Mouse (Mus musculus) thymus, adult 2 months (tissue): ENCODE data around the gene Olfr555. TPM values are rescaled to one million over a fixed set of nuclear protein-coding genes. Genes with fewer than 3 reads are reported as not detected.
"Not testable (repeated sequence)": the region's sequence is repeated elsewhere in the genome, so short reads cannot be mapped to it uniquely, and the experiment has no call there.

Source experiments
- DNase-seq: peaks from one replicate; pipeline ENCODE4 v3.0.0; 2021
- H3K27ac ChIP-seq: fragments of 200-500 bp; 2 replicates; pipeline ENCODE4 v1.5.1; 2012; ENCODE audit warnings: low read length, control low read depth; ENCODE audit not compliant: control insufficient read depth, insufficient read depth
- H3K27me3 ChIP-seq: fragments of 200-500 bp; 2 replicates; pipeline ENCODE4 v1.6.1; 2012; ENCODE audit warnings: mild to moderate bottlenecking, low read length, moderate library complexity, mixed read lengths; ENCODE audit not compliant: control insufficient read depth, insufficient read depth
- H3K36me3 ChIP-seq: fragments of 200-500 bp; 2 replicates; pipeline ENCODE4 v1.6.1; 2012; ENCODE audit warnings: mild to moderate bottlenecking, low read length, moderate library complexity; ENCODE audit not compliant: control insufficient read depth, insufficient read depth
- H3K4me1 ChIP-seq: fragments of 200-500 bp; replicated peaks from 2 replicates; pipeline ENCODE4 v1.6.1; 2012; ENCODE audit warnings: low read length; ENCODE audit not compliant: control insufficient read depth, insufficient read depth
- H3K4me3 ChIP-seq: fragments of 200-500 bp; 2 replicates; pipeline ENCODE4 v1.5.1; 2012; ENCODE audit warnings: mild to moderate bottlenecking, low read length, control low read depth, moderate library complexity; ENCODE audit not compliant: control insufficient read depth, insufficient read depth
- CTCF ChIP-seq: fragments of 200-500 bp; IDR thresholded peaks from 2 replicates; pipeline ENCODE4 v1.5.1; 2012; ENCODE audit warnings: mild to moderate bottlenecking, control low read depth, low read length, moderate library complexity, borderline replicate concordance; ENCODE audit not compliant: control insufficient read depth, poor library complexity, insufficient read depth; ENCODE audit errors: extremely low read depth
- POLR2A ChIP-seq: fragments of 200-500 bp; IDR thresholded peaks from 2 replicates; pipeline ENCODE4 v1.6.1; 2012; ENCODE audit warnings: mild to moderate bottlenecking, low read length, control low read depth, moderate library complexity; ENCODE audit not compliant: control insufficient read depth, poor library complexity, insufficient read depth; ENCODE audit errors: extremely low read depth
- WGBS: fragments of 180-500 bp; shearing (Covaris S2); methylation state at CpG from one replicate; pipeline ENCODE4 v1.1.7; 2018; 5-methylcytosine and 5-hydroxymethylcytosine counted together
- polyA plus RNA-seq: library from polyadenylated mRNA; depleted of rRNA; stranded (reverse); fragments of >200 nt; gene quantifications from 2 replicates; pipeline ENCODE4 v1.2.3, GENCODE M21; 2012; rRNA removed

Olfr555 gene
- polyA plus RNA-seq: not detected in 2 replicates

DNA sequence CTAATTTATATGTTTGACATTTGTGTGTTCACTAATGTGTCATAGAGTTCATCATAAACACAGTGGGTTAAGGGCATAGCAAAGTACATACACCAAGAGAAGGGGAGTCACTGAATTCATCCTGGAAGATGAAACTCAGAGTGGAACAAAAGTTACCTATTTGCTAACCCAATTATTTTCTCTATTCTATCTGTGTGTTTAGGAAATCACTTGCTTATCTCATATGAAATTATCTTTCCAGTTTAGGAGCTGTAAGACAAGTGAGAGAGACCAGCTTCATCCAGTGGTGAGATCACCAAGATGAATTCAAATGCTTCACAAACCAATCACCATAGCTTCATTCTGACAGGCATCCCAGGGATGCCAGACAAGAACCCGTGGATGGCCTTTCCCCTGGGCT lies at the start of gene Olfr555:
Gene Olfr555 (plus strand): TSS at position 301 of the 400 bp plus-strand sequence.
- no peak for DNase-seq
- no peaks in the 10 kb centered on the region for H3K27me3 ChIP-seq
- no peak within 1 kb of the TSS for H3K4me3 ChIP-seq
- TF ChIP-seq POLR2A: no peak
- TF ChIP-seq CTCF: no peak
- H3K4me1 ChIP-seq: no peaks in the 10 kb centered on the region
- H3K36me3 ChIP-seq: no peaks in the 10 kb centered on the region
- H3K27ac ChIP-seq: no peak within 1 kb of the TSS
- WGBS: 80% methylated on average over 1 of the region's 1 CpGs

DNA sequence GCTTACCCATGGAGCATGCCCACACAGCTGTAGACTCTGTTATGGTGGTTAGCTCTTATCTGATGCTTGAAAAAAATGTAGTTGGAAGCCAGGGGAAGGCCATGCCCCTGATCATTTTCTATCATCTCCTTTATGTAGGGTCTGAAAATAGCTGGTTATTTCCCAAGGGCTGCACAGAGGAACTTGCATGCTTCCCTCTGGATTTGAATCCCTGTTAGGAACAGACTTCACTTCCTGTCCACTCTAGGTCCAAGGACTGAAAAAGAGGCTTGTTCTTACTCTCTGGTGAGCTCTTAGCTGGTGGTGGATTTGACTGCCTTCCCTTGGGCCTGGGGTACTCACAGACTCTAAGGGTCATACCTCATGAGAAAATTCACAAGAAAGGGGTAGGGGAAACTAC lies 40.5 kb upstream of the Olfr555 start, which contains the start of gene Olfr553:
Gene Olfr553 (minus strand): TSS at position 101 of the 400 bp plus-strand sequence.
- no peak for DNase-seq
- Histone ChIP-seq H3K4me3 (no peak within 1 kb of the TSS), H3K4me1 (no peaks in the 10 kb centered on the region), H3K27ac (no peak within 1 kb of the TSS), H3K36me3 (no peaks in the 10 kb centered on the region), H3K27me3 (no peaks in the 10 kb centered on the region)
- TF ChIP-seq POLR2A: no peak

DNA sequence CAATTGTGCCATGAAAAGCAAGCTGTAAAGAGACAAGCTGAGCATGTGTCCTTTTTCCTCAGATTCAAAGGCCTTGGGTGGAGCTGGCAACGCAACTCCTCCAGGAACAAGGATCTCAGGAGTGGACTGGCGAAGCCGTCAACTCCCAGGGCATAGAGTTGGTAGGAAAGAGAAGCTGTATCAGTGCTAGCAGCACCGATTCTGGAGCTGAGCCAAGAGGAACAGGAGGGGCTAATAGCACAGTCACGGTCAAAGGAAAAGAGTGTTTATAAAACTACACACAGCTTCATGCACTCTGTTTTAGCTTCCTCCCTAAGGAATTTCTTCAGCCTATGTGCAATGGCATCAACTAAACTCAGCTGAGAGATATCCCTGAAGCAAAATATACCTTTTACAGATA lies 39.0 kb upstream of the Olfr555 start:
- Histone ChIP-seq H3K27ac (no peak overlapping the region), H3K4me1 (no peaks in the 10 kb centered on the region), H3K36me3 (no peaks in the 10 kb centered on the region), H3K4me3 (no peak overlapping the region), H3K27me3 (no peaks in the 10 kb centered on the region)
- TF ChIP-seq POLR2A (no peak), CTCF (no peak)
- DNase-seq: no peak
- 59% methylated on average over 5 of the region's 5 CpGs for WGBS

DNA sequence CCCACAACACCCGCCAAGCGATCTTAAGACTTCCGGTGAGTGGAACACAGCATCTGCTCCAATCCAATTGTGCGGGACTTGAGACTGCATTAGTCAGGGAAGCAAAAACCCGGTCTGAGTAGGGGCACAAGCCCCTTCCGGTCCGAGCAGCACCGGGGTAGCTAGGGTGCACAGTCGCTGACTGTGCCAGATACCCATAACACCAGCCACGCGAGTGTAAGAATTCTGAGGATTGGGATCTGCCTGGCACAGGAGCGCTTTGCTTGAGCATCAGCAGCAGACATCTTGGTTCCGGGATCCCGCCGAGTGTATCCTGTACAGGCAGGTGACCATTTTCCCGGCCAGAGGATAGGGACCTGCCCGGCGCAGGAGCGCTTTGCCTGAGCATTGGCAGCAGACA lies 38.3 kb upstream of the Olfr555 start:
- not testable (repeated sequence) for H3K4me3 ChIP-seq, H3K4me1 ChIP-seq, DNase-seq, H3K36me3 ChIP-seq, H3K27me3 ChIP-seq, H3K27ac ChIP-seq
- WGBS: 92% methylated on average over 19 of the region's 19 CpGs

DNA sequence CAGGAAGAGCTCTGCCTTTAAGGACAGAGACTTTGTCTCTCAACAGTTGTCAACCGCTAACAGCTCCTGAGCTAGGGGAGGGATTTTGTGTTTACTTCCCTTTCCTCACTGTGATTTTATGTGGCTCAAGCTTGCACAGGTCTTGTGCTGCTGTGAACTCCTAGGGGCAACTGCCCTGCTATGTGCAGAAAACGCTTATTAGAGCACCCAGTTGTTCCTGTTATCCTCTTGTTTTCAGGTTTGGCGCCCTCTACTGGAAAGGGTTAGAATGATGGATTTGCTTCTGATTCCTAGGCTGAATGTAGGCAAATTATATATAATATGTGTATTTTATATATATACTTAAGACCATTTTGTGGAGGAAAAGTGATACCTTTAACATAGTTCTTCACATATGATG lies 22.0 kb upstream of the Olfr555 start:
- DNase-seq: peak; percentile 53
- no peaks in the 10 kb centered on the region for H3K36me3 ChIP-seq
- no peaks in the 10 kb centered on the region for H3K27me3 ChIP-seq
- TF ChIP-seq CTCF: no peak
- no peak for TF ChIP-seq POLR2A
- WGBS: 14% methylated on average over 3 of the region's 3 CpGs
- H3K27ac ChIP-seq: no peak overlapping the region
- no peaks in the 10 kb centered on the region for H3K4me1 ChIP-seq
- H3K4me3 ChIP-seq: no peak overlapping the region

DNA sequence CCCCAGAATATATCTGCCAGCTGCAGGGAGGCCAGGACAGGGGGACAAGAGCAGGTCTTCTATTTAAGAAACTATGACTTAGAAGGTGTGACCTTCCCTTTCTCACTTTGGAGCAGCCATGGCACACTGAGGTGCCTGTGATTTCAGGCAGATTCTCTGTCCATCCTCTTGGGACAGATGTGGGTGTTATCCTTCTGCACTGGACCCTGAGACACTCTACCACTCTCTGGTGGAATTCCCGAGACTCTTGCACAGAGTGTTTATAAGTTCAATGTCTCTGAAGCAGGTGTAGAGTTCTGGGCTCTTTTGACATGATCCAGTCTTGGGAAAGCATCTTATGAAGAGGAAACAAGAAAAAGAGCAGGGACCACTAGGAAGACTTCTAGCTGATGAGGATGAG lies 20.5 kb upstream of the Olfr555 start, which contains the start of gene Olfr554:
Gene Olfr554 (plus strand): TSS at position 301 of the 400 bp plus-strand sequence.
- H3K36me3 ChIP-seq: no peaks in the 10 kb centered on the region
- H3K27ac ChIP-seq: no peak within 1 kb of the TSS
- H3K4me1 ChIP-seq: no peaks in the 10 kb centered on the region
- DNase-seq: no peak
- TF ChIP-seq POLR2A (no peak), CTCF (no peak)
- 86% methylated on average over 1 of the region's 1 CpGs for WGBS
- no peak within 1 kb of the TSS for H3K4me3 ChIP-seq
- H3K27me3 ChIP-seq: no peaks in the 10 kb centered on the region

DNA sequence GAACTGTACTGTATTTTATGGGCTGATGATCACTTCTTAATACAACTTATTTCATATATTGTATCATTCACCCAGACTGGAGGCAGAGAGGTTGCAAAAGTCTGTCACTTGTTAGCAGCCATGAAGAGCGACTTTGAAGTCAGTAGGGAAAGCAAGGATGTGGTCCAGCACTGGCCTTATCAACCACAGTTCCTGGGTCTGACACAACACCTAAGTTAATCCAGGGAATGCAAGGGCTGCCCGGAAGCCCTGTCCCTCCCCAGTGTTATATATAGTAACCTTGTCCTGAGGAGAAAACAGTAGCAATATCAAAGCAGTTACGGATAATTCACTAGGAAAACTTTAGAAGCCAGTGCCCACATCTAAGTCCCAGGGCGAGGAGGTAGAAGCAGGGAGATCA lies 13.7 kb upstream of the Olfr555 start:
- H3K4me3 ChIP-seq, H3K4me1 ChIP-seq, DNase-seq, H3K36me3 ChIP-seq, H3K27ac ChIP-seq, H3K27me3 ChIP-seq: not testable (repeated sequence)
- 90% methylated on average over 4 of the region's 4 CpGs for WGBS

DNA sequence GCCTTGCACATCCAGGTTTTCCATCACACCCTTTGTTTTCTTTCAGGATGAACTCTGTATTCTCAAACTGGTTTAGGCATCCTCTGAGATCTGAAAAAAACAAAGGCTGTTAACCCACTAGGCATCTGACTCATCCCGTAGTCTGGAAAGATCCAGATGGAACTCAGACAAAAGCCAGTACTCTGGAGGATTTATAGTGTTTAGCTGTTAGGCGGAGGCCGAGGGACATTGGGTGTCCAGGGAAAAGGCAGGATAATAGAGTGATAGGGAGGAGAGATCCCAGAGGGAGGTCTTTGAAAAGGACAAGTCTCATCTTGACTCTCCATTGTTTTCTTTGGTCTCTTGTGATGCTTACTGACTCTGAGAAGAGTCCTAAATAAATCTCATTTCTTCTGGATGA lies 6.0 kb downstream of the Olfr555 start, which contains the start of gene Olfr556:
Gene Olfr556 (plus strand): TSS at position 301 of the 400 bp plus-strand sequence.
- H3K4me3 ChIP-seq: no peak within 1 kb of the TSS
- H3K4me1 ChIP-seq: no peaks in the 10 kb centered on the region
- no peak for TF ChIP-seq POLR2A
- no peak for TF ChIP-seq CTCF
- H3K27ac ChIP-seq: no peak within 1 kb of the TSS
- WGBS: 93% methylated on average over 3 of the region's 3 CpGs
- H3K36me3 ChIP-seq: no peaks in the 10 kb centered on the region
- H3K27me3 ChIP-seq: no peaks in the 10 kb centered on the region
- DNase-seq: no peak
